Mouse (Mus musculus): ENCODE data around the gene Bmp6.

- TF ChIP-seq CTCF (IDR thresholded peaks at IDR 0.05; ENCODE audit: borderline replicate concordance, insufficient read depth, low read depth, low read length) (no peak), POLR2A (IDR thresholded peaks at IDR 0.05; ENCODE audit: borderline replicate concordance, insufficient read depth, low read length) (no peak)
These were observed 158.4 kb downstream of the Bmp6 start for GRCm38 (mm10) chr13:38503137-38503849.

Data from cerebellum, adult 2 months (tissue).